Mouse (Mus musculus): ENCODE results near the gene Lcn8. TPM values are rescaled to one million over a fixed set of nuclear protein-coding genes. Genes with fewer than 3 reads are reported as not detected.

Gene Lcn8
- polyA plus RNA-seq (2012; rRNA removed) = not detected in 2 replicates

GRCm38 (mm10) chr2:25652902-25653301 lies at the start of gene Lcn8:
Gene Lcn8, plus strand, starts transcription at chr2:25653120.

GRCm38 (mm10) chr2:25607761-25608622 lies 44.9 kb upstream of the Lcn8 start, which contains the start of gene Rabl6:
Gene Rabl6, minus strand, starts transcription at chr2:25608521.

DNA sequence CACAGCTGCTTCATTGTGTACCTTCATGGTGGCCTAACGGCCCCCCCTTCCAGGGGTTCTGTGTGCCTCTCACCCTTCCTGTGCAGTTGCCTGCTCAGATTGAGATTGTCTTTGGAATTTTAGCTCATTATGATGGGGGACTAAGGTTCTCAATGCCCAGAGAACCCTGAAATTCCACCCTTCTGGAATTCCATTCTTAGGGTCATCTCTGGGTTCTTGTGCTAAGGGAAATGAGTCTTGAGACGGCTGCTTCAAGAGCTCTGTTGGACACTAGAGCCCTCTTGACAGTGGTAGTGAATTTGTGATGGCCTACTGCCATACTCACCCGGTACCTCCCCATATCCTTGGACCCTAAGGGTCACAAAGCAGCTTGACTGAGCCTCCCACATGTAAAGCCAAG lies 35.3 kb upstream of the Lcn8 start, which contains the start of gene Ccdc183:
Gene Ccdc183 (minus strand): TSS at position 101 of the 400 bp plus-strand sequence.

GRCm38 (mm10) chr2:25621229-25622200 lies 31.4 kb upstream of the Lcn8 start, which contains the start of gene Tmem141:
Gene Tmem141, minus strand, starts transcription at chr2:25622005.

GRCm38 (mm10) chr2:25627811-25628210 lies 25.1 kb upstream of the Lcn8 start, which contains the start of gene Fcna:
Gene Fcna, minus strand, starts transcription at chr2:25628030.

GRCm38 (mm10) chr2:25657652-25658051 lies 4.7 kb downstream of the Lcn8 start, which contains the start of gene Lcn5:
Gene Lcn5, plus strand, starts transcription at chr2:25657952.

GRCm38 (mm10) chr2:25676486-25676885 lies 23.6 kb downstream of the Lcn8 start, which contains the start of gene Lcn6:
Gene Lcn6, plus strand, starts transcription at chr2:25676786.

GRCm38 (mm10) chr2:25682426-25682825 lies 29.5 kb downstream of the Lcn8 start, which contains the start of gene Lcn10:
Gene Lcn10, plus strand, starts transcription at chr2:25682726.

DNA sequence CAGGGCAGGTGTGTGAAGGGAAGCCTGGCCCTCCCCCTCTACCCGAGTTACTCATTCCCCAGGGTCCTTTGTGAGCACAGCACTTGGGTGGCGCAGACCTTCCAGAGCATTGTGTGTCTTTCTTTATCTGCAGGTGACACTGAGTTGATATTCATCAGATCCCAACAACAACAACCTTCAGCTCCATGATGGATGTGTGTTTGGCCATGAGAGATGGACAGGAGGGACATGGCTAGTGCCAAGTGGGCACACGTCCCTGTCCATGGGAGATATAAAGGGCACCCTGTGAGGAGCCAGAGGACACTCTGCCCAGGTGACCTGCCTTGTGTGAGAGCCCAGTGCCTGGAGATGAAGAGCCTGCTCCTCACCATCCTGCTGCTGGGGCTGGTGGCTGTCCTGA lies 46.8 kb downstream of the Lcn8 start, which contains the start of gene Obp2a:
Gene Obp2a (plus strand): TSS at position 301 of the 400 bp plus-strand sequence.

Other genes starting within 250 kb of the Lcn8 start
- gene Fut7, start 229.9 kb upstream of the Lcn8 start, polyA plus RNA-seq (2012; rRNA removed) = 0.19 and 0.25 TPM in 2 replicates
- gene Abca2, start 224.4 kb upstream of the Lcn8 start, polyA plus RNA-seq (2012; rRNA removed) = 19.3 and 24.9 TPM in 2 replicates
- gene Clic3, start 196.3 kb upstream of the Lcn8 start, polyA plus RNA-seq (2012; rRNA removed) = 1.6 and 2.1 TPM in 2 replicates
- gene Paxx, start 192.0 kb upstream of the Lcn8 start, polyA plus RNA-seq (2012; rRNA removed) = 66.2 and 79.3 TPM in 2 replicates
- gene Ptgds, start 183.1 kb upstream of the Lcn8 start, polyA plus RNA-seq (2012; rRNA removed) = 0.21 and 0.37 TPM in 2 replicates
- gene Lcn12, start 159.2 kb upstream of the Lcn8 start, polyA plus RNA-seq (2012; rRNA removed) = not detected in 2 replicates
- 23.6 and 29.7 TPM in 2 replicates for gene Fbxw5, start 152.4 kb upstream of the Lcn8 start, polyA plus RNA-seq (2012; rRNA removed)
- 1.7 and 2.4 TPM in 2 replicates for gene C8g, start 151.4 kb upstream of the Lcn8 start, polyA plus RNA-seq (2012; rRNA removed)
- 13.4 and 15.1 TPM in 2 replicates for gene Traf2, start 106.2 kb upstream of the Lcn8 start, polyA plus RNA-seq (2012; rRNA removed)
- gene Edf1, start 95.3 kb upstream of the Lcn8 start, polyA plus RNA-seq (2012; rRNA removed) = 208 and 259 TPM in 2 replicates
- gene Mamdc4, start 78.3 kb upstream of the Lcn8 start, polyA plus RNA-seq (2012; rRNA removed) = 3.1 and 10.3 TPM in 2 replicates
- 20.9 and 24.9 TPM in 2 replicates for gene Phpt1, start 77.9 kb upstream of the Lcn8 start, polyA plus RNA-seq (2012; rRNA removed)
- gene Ajm1, start 71.4 kb upstream of the Lcn8 start, polyA plus RNA-seq (2012; rRNA removed) = 2.2 and 2.4 TPM in 2 replicates
- gene Rabl6, start 44.6 kb upstream of the Lcn8 start, polyA plus RNA-seq (2012; rRNA removed) = 64.1 and 64.2 TPM in 2 replicates
- 0.07 TPM in 2 replicates for gene Ccdc183, start 35.4 kb upstream of the Lcn8 start, polyA plus RNA-seq (2012; rRNA removed)
- gene Tmem141, start 31.1 kb upstream of the Lcn8 start, polyA plus RNA-seq (2012; rRNA removed) = 20.6 and 23.5 TPM in 2 replicates
- gene Fcna, start 25.1 kb upstream of the Lcn8 start, polyA plus RNA-seq (2012; rRNA removed) = 9.5 and 10.1 TPM in 2 replicates
- not detected in 2 replicates for gene Lcn5, start 4.8 kb downstream of the Lcn8 start, polyA plus RNA-seq (2012; rRNA removed)
- not detected in 2 replicates for gene Lcn6, start 23.7 kb downstream of the Lcn8 start, polyA plus RNA-seq (2012; rRNA removed)
- not detected in 2 replicates for gene Lcn10, start 29.6 kb downstream of the Lcn8 start, polyA plus RNA-seq (2012; rRNA removed)
- not detected in 2 replicates for gene Obp2a, start 46.9 kb downstream of the Lcn8 start, polyA plus RNA-seq (2012; rRNA removed)
- gene Bmyc, start 53.6 kb downstream of the Lcn8 start, polyA plus RNA-seq (2012; rRNA removed) = 43.1 and 46.6 TPM in 2 replicates
- gene Obp2b, start 83.9 kb downstream of the Lcn8 start, polyA plus RNA-seq (2012; rRNA removed) = not detected in 2 replicates
- not detected in 2 replicates for gene Lcn3, start 112.4 kb downstream of the Lcn8 start, polyA plus RNA-seq (2012; rRNA removed)
- gene Lcn11, start 123.9 kb downstream of the Lcn8 start, polyA plus RNA-seq (2012; rRNA removed) = not detected in 2 replicates
- gene Gm13539, start 129.1 kb downstream of the Lcn8 start, polyA plus RNA-seq (2012; rRNA removed) = not detected in 2 replicates
- gene Glt6d1, start 162.7 kb downstream of the Lcn8 start, polyA plus RNA-seq (2012; rRNA removed) = not detected in 2 replicates
- gene Lcn9, start 170.0 kb downstream of the Lcn8 start, polyA plus RNA-seq (2012; rRNA removed) = not detected in 2 replicates
- not detected in 2 replicates for gene Sohlh1, start 194.1 kb downstream of the Lcn8 start, polyA plus RNA-seq (2012; rRNA removed)
- 2.3 and 4.0 TPM in 2 replicates for gene Kcnt1, start 210.6 kb downstream of the Lcn8 start, polyA plus RNA-seq (2012; rRNA removed)

Measured in colon, adult 2 months (tissue).